Mouse (Mus musculus) cerebellum, adult 9-10 months (tissue): ENCODE data around the gene Lysmd1.

Source experiments
- DNase-seq: peaks from one replicate; pipeline ENCODE4 v3.0.0; 2022

Lysmd1 gene

DNA sequence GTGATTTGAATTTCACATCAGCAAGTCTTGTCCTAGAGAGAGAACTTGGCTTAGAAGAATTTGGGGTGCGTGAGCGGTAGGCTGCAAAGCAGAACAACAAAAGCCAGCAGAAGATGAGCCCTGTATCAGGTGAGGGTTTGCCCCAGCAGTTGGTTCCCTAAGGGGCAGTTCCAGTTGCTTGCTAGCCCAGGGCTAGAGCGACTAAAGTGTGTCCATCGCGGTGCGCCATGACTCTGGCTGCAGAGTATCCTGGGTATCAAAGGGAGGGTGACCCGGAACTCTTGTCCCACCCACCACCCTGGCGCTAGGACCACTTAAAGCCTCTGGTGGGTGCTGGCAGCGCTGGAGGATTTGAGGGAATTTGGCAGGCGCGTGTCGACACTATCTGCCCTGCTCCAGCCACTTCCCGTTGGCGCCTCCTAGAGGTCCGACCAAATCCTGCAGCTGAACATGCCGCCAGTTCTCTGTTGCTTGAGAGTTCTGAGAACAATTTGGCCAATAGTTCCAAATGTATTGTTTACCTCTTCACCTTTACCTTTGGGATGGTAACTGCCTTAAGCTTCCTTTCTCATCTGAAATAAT, 40.2 kb downstream of the Lysmd1 start:
- peak; percentile 88 for DNase-seq

GRCm38 (mm10) chr3:95176500-95176899, 42.6 kb downstream of the Lysmd1 start:
- no peak for DNase-seq

DNA sequence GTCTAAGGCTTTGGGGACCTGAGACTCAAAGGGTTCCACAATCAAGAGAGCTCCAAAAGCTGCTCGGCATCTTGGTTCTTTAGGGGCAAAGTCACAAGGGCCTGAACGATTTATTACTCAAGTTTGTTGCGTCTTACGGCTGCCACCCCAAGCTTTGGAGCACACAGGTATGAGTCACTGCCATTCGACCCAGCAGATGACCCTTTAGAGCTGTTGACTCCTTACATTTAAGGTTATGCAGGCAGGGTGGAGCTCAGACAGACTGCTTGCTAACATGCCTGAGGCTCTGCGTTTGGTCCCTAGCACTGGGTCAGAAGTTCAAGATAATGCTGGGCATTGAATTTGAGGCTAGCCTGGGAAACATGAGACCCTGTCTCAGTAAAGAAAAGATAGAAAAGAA, 43.7 kb downstream of the Lysmd1 start:
- DNase-seq = no peak

- no peak for DNase-seq
These were observed 45.1 kb downstream of the Lysmd1 start for GRCm38 (mm10) chr3:95178948-95179347.

DNA sequence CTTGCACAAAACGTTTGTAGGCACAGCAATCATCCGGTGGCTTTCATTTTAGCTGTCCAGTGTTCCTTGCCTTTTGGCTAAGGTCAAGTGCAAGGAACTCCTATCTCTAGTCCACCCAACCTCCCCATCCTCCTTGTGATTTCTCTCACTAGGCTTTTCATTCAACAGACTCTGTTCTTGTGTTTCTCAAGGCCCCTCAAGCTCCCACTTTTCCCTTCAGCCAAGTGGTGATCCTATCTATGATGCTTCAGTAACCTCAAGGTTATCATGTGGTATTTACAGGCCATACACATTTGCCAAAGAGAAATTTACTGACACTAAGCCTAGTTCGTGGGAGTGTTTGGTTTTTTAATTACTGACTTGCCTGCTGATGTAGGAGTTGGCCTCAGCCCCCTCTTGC, 46.0 kb downstream of the Lysmd1 start:
- DNase-seq = no peak

DNA sequence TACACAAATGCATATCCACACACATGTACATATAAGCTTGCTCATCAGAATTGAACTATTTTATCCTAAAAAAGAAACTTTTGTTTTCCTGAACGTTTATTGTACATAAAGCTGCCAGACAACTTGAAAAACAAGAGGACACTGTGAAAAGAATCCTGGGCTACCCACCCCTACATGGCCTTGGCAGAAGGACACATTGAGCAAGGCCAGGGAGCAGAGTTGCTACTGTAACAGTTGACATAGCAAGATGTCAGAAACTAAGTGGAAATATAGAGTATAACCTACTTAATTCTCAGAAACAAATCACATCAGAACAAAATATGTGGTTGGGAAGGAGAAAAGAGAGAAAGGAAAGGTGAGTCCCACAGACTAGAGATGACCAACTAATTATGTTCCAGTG, 48.0 kb downstream of the Lysmd1 start:
- no peak for DNase-seq

GRCm38 (mm10) chr3:95184796-95185577, 51.1 kb downstream of the Lysmd1 start:
- no peak for DNase-seq

- DNase-seq = no peak
These were observed 52.2 kb downstream of the Lysmd1 start for GRCm38 (mm10) chr3:95186100-95186499.

GRCm38 (mm10) chr3:95186888-95187287, 53.0 kb downstream of the Lysmd1 start:
- DNase-seq = no peak
